Mouse (Mus musculus): ENCODE results near the gene Taf10.

Taf10 gene

DNA sequence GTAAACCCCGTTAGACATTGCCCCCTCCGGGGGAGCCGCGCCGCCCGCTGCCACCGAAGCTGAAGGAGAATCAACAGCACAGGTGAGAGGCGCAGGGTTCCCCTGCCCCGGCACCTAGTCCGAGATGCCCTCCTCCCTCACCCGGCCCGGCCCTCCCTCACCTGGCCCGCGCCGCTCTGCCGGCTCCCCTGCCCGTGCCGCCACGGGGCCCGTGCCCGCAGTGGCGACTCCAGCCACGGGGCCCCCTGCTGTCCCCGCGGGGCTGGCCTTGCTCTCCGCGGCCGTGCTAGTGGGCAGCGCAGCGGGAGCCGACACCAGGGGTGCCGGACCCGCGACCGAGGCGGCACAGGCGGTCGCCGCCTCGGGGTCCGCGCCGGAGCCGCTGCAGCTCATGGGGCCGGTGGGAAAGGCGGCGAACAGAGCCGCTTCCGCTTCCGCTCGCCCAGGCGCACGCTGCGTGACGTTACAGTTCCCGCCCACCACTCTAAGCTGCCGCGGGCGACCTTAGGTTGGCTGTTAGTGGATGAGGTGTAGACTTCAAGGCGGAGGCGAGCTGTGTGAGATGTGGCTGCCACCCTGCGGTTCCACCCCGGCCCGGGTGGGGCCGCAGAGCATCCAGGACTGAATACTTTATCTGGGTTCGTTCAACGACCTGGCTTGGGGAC is at the start of gene Taf10:
TSS of gene Taf10 (minus strand) at position 436 of the 665 bp plus-strand sequence.
- peak; percentile 82 to 85 for DNase-seq

DNA sequence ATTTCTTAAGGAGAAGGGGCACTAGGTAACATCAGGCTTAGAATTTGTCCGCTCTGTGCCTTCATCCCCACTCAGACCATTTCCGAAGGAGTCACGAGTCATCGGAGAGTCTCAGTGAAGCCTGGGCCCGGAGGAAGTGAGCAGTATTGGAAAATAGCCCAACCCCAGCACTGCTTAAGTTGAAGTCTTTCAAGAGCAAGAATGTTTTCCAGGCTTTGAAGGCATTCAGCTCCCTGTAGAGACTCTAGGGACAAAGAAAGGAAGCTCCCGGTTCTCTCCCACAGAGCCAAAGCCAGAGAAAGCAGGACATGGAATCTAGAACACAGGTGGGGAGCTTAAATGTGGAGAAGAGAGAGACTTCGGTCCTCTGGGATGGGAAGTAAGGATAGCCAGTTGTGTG is 49.5 kb upstream of the Taf10 start:
- no peak for DNase-seq

DNA sequence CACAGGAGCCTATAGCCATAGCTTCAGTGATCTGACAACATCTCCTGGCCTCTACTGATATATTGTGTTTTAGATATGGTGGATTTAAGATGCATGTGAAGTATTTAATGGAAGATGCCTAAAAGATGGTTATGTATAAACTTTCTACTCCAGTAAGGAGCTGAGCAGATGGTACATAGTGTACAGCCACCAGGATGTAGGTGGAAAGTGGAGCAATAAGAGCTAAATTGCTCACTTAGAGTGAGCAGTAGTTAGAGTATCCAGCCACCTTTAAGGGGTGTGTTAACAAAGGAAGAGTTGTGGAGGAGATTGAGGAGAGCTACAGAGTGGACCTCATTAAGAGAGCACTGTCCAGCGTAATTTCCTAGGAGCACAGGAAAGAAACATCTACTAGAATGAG is 47.0 kb upstream of the Taf10 start:
- no peak for DNase-seq

DNA sequence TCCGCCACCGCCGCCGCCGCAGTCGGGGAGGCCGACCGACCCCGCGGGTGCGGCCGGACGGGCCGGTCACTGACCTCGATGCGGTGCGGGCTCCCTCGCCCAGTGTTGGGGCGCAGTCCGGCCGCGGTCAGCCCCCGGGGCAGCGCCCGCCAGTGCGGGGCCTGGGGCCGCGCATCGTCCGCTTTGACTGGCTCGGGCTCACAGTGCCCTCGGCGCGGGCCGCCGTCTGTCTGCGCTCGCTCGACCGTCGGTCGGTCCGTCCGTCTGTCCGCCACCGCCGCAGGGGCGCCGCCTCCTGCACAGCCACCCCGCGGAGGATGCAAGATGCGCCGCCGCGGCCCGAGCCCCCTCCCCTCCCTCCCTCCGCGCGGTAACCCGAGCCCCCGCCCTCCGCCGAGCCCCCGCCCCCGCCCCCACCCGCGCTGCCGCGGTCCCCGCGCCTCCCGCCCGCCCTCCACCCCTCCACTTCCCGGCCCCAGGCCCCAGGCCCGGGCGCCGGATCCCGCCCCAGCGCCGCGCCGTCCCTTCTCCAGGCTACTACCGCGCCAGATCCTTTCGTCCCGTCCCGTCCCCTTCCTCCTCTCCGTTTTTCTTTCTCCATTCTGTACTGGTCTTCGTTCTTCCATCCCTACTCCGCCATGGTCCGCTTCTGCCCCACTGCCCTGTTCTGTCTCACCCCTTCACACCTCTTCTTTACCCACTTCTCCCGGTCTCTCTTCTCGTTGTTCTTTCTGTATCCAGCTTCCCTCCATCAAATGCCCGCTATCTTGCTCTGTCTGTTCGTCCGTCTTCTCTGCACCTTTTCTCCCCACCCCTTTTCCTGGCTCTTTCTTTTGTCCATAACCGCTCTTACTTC is 43.4 kb upstream of the Taf10 start, which contains the start of gene Dchs1:
TSS of gene Dchs1 (minus strand) at position 370 of the 856 bp plus-strand sequence.
- no peak for DNase-seq

DNA sequence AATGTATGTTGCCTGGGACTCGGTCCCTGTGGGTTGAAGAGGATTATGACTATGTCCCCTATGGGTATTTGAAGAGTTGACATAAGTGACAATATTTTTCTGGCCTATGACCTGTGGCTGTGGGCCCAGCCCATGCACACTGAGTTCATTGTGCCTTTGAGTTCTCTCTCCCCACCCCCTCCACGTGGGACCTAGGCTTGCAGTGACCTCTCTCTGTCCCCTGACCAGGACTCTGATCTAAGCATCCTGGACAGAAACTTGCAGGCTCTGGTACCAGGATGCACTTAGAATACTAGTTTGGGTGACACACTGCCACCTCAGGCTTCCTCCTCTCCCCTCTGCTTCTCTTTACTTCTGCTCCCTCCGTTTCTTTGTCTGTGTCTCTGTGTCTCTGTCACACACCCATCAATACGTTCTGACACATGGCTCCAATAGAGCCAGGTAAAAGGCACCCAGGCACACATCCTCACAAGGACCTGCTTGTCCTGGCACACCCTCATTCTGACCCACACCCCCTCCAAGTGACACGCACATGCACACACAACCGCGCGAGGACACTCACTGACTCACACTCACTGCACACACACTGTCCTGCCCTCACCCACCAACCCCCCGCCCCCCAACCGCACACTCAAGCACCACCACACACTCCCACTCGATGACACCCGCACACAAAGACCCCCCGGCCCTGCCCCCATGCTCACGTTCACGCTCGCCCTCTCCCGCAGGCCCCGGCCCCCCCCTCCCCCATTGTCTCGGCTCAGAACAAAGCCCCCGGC is 42.5 kb upstream of the Taf10 start:
- DNase-seq = no peak

DNA sequence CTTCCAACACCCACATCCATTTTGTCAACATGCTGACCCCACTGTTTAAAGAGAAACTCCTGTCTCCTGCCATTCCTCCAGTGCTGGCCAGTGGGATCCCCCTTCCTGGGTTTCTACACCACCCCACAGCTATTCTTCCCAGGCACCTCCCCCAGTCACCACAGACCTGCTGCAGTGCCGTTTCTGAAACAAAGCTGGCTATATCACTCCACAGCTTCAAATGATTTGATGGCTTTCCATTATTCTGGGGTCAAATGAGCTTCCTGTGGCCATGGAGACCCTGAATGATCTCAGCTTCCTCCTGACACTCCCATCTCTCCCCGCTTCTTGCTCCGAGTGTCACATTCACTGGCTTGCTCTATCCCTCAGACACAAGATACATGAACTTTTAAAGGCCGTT is 40.4 kb upstream of the Taf10 start:
- DNase-seq = no peak

DNA sequence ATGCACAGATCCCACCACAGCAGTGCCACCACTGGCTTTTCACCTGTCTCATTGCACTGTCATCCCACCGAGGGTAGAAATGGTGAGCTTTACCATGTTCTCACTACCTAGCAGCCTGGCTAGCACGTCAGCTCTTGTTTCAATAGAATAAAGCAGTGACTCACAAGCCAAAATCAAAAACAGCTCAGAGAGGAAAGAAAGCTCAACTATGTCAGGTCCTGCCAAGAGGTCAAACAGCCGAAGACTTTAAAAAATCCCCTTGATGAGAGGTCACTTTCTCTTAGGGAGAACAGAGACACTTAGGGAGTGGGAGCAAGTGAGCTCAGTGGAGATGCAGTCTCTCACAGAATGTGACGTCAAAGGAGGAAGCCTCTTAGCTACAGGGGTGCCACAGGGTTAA is 39.7 kb upstream of the Taf10 start:
- DNase-seq = no peak

DNA sequence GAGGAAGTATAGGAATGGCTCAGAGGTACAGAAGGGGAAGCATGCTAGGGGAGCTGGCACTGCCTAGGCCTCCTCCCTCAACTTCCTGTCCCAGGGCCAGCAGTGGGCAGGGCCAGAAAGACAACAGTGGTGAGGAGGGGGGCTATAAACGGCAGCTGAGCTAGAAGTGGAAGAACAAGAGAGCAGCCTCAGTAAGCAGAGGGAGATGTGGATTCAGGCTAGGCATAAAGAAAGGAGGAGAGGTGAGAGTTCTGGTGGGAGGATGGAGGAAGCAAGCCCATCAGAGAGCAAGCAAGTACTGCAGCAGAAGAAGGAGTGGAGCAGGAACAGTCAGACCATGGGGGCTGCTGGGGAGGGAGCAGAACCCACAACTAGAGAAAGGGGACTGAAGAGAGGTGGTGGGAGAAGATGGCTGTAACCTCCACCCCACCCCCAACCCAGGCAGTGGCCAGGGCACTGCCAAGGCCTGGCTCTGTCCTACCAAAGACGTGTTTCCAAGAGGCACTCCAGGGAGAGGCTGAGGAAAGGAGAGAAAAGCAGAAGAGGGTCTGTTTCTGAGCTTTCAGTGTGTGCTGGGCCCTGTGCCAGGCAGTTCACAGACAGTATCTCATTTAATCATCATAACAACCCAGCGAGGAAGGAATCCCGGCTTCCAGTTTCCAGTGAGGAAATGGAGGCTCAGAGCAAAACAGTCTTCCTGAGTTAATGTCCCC is 34.5 kb upstream of the Taf10 start:
- no peak for DNase-seq

DNA sequence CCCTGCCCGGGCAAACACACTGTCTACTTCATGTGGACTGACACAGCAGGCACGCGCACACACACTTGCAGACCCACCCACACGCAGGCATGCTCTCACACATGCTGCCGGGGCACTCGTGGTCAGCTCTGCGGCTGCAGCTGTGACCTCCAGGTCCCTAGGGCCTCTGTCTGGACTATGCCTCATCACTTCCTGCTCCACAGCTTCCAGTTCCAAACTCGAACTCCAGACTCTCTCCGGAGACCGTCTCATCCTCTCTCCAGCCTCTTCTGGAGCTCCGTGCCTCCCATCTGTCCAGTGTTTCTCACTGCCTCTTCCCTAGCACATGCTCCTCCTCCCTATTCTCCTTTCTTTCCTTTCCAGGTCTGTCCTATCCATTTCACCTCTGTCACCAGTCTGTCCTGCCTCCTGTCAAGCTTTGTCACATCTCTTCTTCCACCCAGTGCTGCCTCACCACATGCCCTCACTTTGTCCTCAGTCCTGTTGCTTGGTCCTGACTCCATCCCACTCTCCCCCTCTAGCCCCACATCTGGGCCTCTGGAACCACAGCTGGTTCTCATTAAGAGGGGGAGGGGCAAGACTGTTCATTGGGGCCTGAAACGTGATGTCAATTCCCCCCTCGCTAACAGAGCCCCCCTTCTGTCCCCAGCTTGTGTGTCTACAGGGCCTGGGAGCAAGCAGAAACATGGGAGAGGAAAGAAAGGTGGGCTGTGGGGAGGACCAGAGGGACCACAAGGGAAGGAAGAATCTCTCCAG is 33.8 kb upstream of the Taf10 start:
- DNase-seq = no peak

DNA sequence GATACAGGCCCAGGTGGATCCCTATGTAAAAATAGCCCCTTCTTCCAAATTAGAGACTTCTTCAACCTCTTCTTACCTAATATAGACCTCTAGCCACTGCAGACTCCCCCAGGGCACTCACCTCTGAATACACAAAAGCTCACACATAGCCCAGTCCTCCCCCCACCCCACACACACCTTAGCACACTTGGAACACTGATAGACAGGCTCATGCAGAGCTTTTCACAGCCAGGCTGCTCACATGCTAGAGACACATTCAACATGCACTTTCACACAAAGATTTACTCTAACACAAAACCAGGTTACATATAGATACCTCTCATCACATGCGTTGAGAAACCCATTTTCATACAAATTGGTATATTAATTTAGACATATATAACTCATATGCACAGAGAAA is 33.2 kb upstream of the Taf10 start:
- no peak for DNase-seq

DNA sequence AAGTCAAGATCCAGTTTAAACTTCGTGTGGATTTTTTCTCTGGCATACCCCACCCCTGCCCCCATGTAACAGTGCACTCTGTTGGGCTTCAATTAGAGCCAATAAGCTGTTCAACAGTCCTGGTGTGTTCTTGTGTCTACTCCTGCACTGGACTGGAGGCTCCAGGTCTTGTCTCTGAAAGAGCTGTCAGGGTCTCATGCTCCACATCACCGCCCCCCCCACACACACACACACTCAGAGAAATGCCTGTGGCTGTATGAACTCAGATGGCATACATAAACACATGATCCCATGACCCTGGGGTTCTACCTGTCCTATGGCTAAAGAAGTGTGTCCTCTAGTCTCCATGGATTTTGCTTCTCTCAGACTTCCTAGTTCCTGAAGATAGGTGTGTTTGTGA is 31.9 kb upstream of the Taf10 start:
- no peak for DNase-seq

DNA sequence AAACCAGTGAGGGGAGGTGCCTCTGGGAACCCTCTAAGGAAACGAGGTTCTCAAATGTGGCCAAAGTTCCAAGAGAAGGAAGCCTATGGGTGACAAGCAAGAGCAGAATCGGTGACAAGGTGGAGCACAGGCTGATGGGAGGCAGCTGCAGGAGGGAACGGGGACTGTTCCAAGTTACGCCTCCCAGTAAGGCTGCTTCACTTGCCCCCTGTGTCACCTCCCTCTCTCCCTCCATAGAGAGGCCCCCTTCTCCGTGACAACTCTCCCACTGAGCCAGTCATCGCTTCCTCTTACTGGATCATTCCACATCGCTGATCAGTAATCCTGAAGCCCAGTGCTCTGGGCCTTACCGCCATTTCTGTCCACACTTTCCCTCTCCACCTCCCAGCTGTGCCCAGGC is 30.5 kb upstream of the Taf10 start:
- no peak for DNase-seq

DNA sequence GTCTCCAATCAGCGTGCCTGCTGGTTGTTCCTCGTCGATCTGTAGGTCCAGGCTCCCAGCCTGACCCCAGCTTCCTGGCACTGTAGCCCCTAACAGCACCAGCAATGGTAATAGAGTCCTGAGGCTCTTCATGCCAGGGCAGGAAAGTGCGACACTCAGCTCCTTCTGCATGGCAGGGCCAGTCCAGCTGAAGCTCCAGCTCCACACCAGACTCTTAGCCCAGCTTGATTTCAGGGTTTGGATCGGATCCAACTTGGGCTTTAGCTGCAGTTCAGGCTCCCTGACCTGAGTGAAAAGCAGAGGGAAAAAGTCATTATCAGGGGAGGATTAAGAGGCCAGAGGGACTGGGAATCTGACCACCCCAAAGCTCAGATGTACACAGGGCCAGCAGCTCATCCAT is 28.9 kb upstream of the Taf10 start:
- no peak for DNase-seq

DNA sequence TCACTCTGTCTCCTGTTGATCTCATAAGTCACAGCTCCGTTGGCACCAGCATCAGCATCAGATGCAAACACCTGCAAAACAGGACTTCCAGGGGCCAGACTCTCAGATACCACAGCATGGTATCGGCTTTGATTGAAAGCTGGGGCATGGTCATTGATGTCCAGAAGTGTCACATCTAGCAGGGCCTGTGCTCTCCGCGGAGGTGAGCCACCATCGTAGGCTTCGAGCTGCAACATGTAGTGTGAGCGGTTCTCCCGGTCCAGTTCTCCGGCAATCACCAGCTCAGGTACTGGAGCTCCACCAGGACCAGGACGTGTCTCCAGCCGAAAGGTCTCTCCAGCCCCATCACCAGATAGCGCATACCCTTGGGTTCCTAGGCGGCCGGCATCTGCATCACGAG is 28.2 kb upstream of the Taf10 start:
- DNase-seq = no peak

DNA sequence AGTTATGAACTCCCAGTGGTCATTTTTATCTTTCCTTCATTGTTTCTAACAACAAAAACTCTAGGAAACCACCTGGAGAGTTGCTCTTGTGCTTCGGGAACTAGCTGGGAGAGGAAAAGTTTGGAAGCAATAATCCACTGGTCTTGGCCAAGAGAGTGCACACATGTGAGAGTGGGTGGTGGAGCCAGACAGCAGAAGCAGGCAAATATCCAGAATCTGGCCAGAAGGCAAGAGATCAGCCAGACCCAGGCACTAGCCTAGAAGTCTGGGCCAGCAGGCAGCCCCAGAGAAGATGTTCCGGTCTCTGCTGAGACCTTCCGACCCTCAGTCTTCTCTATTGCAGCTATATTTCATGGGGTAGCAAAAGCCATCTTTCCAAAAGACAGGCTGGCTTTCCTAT is 25.8 kb upstream of the Taf10 start:
- no peak for DNase-seq

DNA sequence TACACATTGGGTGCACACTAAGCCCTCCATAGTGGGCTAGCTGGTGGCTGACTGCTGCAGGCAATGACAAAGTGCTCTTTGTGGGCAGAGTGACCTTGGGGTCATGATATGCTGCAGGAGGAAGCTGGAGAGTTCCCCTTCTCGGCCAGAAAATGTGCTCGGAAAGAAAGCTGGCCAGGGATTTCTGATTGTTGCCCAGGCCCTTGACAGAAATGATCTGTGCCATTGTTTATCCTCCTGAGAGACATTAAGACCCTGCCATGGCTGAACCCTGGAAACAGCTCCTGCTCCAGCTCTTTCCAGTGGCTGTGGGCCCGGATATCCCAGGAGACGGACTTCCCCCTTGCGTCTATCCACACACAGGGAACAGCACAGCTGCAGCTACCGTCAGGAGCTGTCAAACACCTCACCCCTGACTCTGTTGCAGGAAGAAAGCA is 23.6 kb upstream of the Taf10 start:
- no peak for DNase-seq

DNA sequence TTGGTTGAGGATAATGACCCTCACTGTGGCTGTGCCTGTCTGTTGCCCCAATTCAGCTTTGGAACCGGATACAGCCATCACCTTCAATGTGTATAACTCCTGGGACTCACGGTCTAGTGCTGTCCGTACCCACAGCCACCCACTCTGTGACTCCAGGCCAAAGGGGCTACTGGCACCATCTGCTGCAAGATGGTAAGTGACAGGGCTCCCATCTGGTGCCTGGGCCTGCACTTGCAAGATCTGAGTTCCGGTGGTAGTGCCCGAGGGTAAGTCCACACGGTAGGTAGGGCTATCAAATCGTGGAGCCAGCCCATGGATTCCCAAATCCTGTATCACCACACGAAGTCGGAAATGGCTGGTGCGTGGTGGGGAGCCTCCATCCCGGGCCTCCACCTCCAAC is 20.2 kb upstream of the Taf10 start:
- no peak for DNase-seq

DNA sequence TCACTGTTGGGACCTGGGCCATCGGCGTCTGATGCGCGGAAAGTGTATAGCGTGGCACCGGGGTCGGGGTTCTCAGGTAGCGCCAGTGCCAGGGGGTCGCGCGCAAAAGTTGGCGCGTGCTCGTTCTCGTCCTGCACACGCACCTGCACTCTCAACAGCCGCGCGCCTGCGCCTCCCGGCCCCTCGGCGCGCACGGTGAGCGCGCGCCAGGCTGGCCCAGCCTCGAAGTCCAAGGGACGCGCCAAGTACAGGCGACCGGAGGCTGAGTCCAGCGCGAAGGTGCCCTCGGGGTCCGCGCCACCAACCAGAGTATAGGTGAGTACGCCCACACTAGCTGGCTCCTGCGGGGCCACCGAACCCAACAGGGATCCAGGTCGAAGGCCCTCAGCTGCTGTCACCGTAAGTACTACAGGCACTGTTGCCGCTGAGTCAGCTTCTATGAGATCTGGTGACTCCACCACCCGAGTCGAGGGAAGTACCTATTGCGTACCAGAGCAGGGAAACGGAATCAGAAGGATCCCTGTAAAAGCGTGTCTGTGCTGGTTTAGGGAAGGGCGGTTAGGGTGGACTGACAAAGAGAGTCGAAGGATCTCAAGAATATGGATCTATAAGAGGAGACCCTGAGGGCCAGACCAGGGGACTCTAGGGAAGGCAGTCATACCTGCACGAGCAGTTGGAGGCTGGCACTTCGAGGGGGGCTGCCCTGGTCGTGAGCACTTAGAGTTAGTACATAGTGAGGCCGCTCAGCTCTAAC is 18.5 kb upstream of the Taf10 start:
- no peak for DNase-seq

DNA sequence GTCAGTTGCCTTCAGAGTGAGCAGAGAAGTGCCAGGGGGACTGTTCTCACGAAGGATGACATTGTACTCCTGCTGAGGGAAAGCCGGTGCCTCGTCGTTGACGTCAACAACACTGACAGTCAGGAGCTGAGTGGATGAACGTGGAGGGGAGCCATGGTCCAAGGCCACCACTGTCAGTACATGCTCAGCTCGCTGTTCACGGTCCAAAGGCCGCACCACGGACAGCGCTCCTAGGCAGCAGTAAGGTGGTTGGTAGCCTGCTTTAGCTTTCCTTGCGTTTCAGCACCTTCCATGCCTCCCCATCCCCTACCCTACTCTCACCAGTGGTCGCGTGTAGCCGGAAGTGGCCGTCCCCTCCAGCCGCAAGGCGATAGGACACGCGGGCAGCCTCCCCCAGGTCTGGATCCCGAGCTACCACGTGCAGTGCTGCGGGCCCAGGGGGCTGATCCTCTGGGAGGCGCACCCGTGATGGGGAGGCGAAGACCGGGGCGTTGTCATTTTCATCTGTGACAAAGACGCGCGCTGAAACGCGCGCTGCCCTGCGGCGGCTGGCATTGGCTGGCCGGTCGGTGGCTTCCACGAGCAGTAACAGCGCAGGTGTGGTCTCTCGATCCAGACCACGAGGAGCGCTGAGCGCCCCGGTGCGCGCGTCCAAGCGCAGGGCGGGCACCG is 17.8 kb upstream of the Taf10 start:
- no peak for DNase-seq

DNA sequence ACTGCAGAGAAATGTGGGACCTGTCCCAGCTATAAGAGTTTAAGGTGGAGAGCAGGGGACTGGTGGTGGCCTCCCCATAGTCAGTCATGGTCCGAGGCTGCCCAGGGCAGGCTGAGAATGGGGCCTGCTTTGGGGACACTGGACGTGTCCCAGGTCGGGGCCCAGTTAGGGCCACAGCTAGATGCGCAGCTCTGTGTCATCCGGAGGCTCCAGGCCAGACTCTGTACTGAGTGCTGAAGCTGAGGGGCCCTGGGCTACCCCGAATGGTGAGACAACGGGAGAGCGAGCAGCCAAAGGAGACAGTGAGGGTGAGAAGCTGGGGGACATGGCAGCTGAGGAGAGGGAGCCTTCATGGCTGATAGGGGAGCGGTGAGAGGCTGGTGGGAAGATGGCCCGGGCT is 9.1 kb upstream of the Taf10 start:
- DNase-seq = no peak

DNA sequence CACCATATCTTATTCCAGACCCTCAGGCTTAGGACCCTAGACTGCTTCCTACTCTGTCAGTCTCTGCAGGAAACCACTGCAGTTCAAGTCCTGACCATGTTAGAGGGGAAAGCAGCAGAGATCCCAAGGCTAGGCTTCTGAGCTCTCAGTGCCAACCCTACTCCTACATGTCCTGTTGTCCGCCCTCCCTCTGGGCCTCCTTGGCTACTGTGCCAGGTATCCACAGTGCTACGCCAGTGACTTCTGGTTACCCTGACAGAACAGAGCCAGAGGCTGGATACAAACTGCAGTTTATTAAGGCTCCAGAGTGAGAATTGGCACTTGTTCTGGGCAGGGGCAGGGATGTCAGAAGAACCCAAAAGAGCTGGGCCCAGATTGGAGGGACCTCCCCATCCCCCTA is 8.6 kb upstream of the Taf10 start:
- DNase-seq = peak; percentile 41 to 42
